8 mouse cellular contexts compared by ENCODE assay signal in the genomic region with DNA sequence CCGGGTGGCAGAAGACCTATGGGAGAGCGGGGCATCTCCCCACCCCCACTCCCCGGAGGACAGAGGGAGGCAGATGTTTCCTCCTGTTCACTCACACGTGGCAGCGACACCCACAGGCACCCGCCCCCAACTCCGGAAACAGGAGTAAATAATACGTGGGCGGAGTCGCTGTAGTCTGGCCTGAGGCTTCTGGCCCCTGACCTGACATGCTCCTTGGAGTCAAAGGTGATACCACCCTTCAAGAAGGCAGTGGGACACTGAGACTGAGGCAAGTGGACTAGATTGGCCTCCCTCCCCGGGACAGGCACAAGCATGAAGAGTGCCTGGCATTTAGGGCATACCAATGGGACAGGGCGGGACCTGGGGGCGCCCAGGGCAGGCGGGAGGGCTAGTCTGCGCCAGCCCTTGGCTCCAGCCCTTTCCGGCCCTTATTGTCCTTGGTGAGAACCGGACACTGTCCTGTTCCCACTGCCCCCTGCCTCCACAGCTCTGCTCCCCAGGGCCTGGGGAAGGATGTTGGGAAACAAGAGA. TPM values are rescaled to one million over a fixed set of nuclear protein-coding genes. Genes with fewer than 3 reads are reported as not detected.
DNase-seq lines count a peak whose midpoint lies in the region; ATAC-seq lines count a peak whose summit lies in the region.

No protein-coding gene starts in this region.

- intact Hi-C loops in heart, postnatal 14 days (cut with DNase I): loop anchor here (2.0 kb wide), 1 partner anchor 15 kb away; no protein-coding TSS in a partner anchor
- intact Hi-C loops in left cerebral cortex, postnatal 14 days (cut with DNase I): no loop called here

- peak overlapping the region; percentile 32 for H3K4me3 ChIP-seq in brown adipose tissue, adult 24 weeks (ENCODE audit: insufficient read depth, low read depth, low read length)

- H3K27ac ChIP-seq in brown adipose tissue, adult 24 weeks (replicated peaks; ENCODE audit: low read depth, low read length): peak overlapping the region; percentile 97

- peaks cover 4% of the 10 kb centered on the region; the same call in 1 of the 2 replicates for H3K36me3 ChIP-seq in splenic B cell, adult 2 months (ENCODE audit: control insufficient read depth, insufficient read depth, low read length, poor library complexity, severe bottlenecking)

- H3K4me1 ChIP-seq in brown adipose tissue, adult 24 weeks (ENCODE audit: control insufficient read depth, insufficient read depth, insufficient read length, low read length): peaks cover 12% of the 10 kb centered on the region

- DNase-seq in cerebellum, adult 11-12 months: peak; percentile 33
- no peak for DNase-seq in cerebellum, postnatal 4 days (ENCODE audit: low spot score in 2 of 2)
- DNase-seq in heart, postnatal 14 days: peak; percentile 68 to 69
- DNase-seq in kidney, postnatal 25 days: peak; percentile 81 to 90
- DNase-seq in splenic B cell, adult 2 months (ENCODE audit: low read depth, low spot score): peak; percentile 82
- no peak for DNase-seq in left cerebral cortex, postnatal 14 days (ENCODE audit: low spot score in 2 of 2)

- H3K27me3 ChIP-seq in splenic B cell, adult 2 months (ENCODE audit: control insufficient read depth, insufficient read depth, low read length, poor library complexity, severe bottlenecking): no peaks in the 10 kb centered on the region

- ATAC-seq in megakaryocyte-erythroid progenitor cell, adult 5-6 weeks (replicated peaks; ENCODE audit: low FRiP score, low TSS enrichment, poor library complexity, severe bottlenecking): 0 out of 2 replicates have a peak, but pooled peaks have one; percentile 14

RNA-seq across cellular contexts. Expression of a gene that starts 5.3 kb away (rescaled TPM):
- not detected in 2 replicates for polyA plus RNA-seq in brown adipose tissue, adult 24 weeks (2012; ENCODE audit: insufficient read depth, insufficient read length, missing spikeins)
- total RNA-seq in heart, postnatal 14 days (2021): under 1 TPM; 0.68 to 0.76 TPM
- total RNA-seq in megakaryocyte-erythroid progenitor cell, adult 5-6 weeks (2014; fragmentation: Nextera tagmentation): not detected in 2 replicates
- not detected in 2 replicates for total RNA-seq in megakaryocyte-erythroid progenitor cell, adult 5-6 weeks (2017)
- 100 to 1,000 TPM; 102 to 105 TPM for total RNA-seq in left cerebral cortex, postnatal 14 days (2021)

RNA-seq across cellular contexts. Expression of a gene that starts 5.7 kb away (rescaled TPM):
- polyA plus RNA-seq in brown adipose tissue, adult 24 weeks (2012; ENCODE audit: insufficient read depth, insufficient read length, missing spikeins): 57.6 and 64.8 TPM in 2 replicates
- 10 to 100 TPM; 71.9 to 72.8 TPM for total RNA-seq in heart, postnatal 14 days (2021)
- 127 and 147 TPM in 2 replicates for total RNA-seq in megakaryocyte-erythroid progenitor cell, adult 5-6 weeks (2014; fragmentation: Nextera tagmentation)
- total RNA-seq in megakaryocyte-erythroid progenitor cell, adult 5-6 weeks (2017): 119 and 124 TPM in 2 replicates
- total RNA-seq in left cerebral cortex, postnatal 14 days (2021): 10 to 100 TPM; 74.5 to 86.3 TPM

RNA-seq across cellular contexts. Expression of a gene that starts 7.7 kb away (rescaled TPM):
- 125 and 130 TPM in 2 replicates for polyA plus RNA-seq in brown adipose tissue, adult 24 weeks (2012; ENCODE audit: insufficient read depth, insufficient read length, missing spikeins)
- total RNA-seq in heart, postnatal 14 days (2021): 10 to 100 TPM; 47.6 to 58.7 TPM
- 44.2 and 75.7 TPM in 2 replicates for total RNA-seq in megakaryocyte-erythroid progenitor cell, adult 5-6 weeks (2014; fragmentation: Nextera tagmentation)
- total RNA-seq in megakaryocyte-erythroid progenitor cell, adult 5-6 weeks (2017): 30.1 and 90.9 TPM in 2 replicates
- total RNA-seq in left cerebral cortex, postnatal 14 days (2021): 10 to 100 TPM; 50.8 to 53.0 TPM

RNA-seq across cellular contexts. Expression of a gene that starts 18.9 kb away (rescaled TPM):
- polyA plus RNA-seq in brown adipose tissue, adult 24 weeks (2012; ENCODE audit: insufficient read depth, insufficient read length, missing spikeins): 28.3 and 33.1 TPM in 2 replicates
- 10 to 100 TPM; 20.6 to 22.7 TPM for total RNA-seq in heart, postnatal 14 days (2021)
- 35.4 and 66.5 TPM in 2 replicates for total RNA-seq in megakaryocyte-erythroid progenitor cell, adult 5-6 weeks (2014; fragmentation: Nextera tagmentation)
- total RNA-seq in megakaryocyte-erythroid progenitor cell, adult 5-6 weeks (2017): 31.4 and 50.3 TPM in 2 replicates
- total RNA-seq in left cerebral cortex, postnatal 14 days (2021): 10 to 100 TPM; 25.7 to 30.5 TPM

RNA-seq across cellular contexts. Expression of a gene that starts 22.6 kb away (rescaled TPM):
- 0.75 and 0.83 TPM in 2 replicates for polyA plus RNA-seq in brown adipose tissue, adult 24 weeks (2012; ENCODE audit: insufficient read depth, insufficient read length, missing spikeins)
- total RNA-seq in heart, postnatal 14 days (2021): under 1 TPM; 0.22 to 0.98 TPM
- not detected in 2 replicates for total RNA-seq in megakaryocyte-erythroid progenitor cell, adult 5-6 weeks (2014; fragmentation: Nextera tagmentation)
- total RNA-seq in megakaryocyte-erythroid progenitor cell, adult 5-6 weeks (2017): not detected in 2 replicates
- 1 to 10 TPM in 1 of 2 experiments, under 1 TPM in 1; 0.42 to 1.0 TPM for total RNA-seq in left cerebral cortex, postnatal 14 days (2021)

Comparison
In these comparisons a context has a peak if more than half of its experiments do, and no peak if none do; other contexts are left out.
1. DNase-seq: peak in cerebellum, adult 11-12 months (single experiment), heart, postnatal 14 days (2 of 2), kidney, postnatal 25 days (2 of 2) and splenic B cell, adult 2 months (single experiment); none in cerebellum, postnatal 4 days (0 of 2) and left cerebral cortex, postnatal 14 days (0 of 2).
2. RNA of a gene that starts 5.3 kb away (total RNA-seq): 102 to 105 TPM in left cerebral cortex, postnatal 14 days; 0.68 to 0.76 TPM in heart, postnatal 14 days and not detected in megakaryocyte-erythroid progenitor cell, adult 5-6 weeks; every median in the first group is over 10 times any median in the second.